Mouse (Mus musculus) small intestine, adult 2 months (tissue): ENCODE results near the gene Cep70. TPM values are rescaled to one million over a fixed set of nuclear protein-coding genes. Genes with fewer than 3 reads are reported as not detected.

Source experiments
- H3K27ac ChIP-seq: fragments of 200-500 bp; 2 replicates; pipeline ENCODE4 v1.5.1; 2012; ENCODE audit warnings: low read depth, low read length, control low read depth, inconsistent platforms; ENCODE audit not compliant: insufficient read depth
- H3K27me3 ChIP-seq: fragments of 200-500 bp; 2 replicates; pipeline ENCODE4 v1.6.1; 2012; ENCODE audit warnings: mild to moderate bottlenecking, moderate library complexity, low read length, inconsistent platforms; ENCODE audit not compliant: control insufficient read depth, insufficient read depth
- H3K36me3 ChIP-seq: fragments of 200-500 bp; 2 replicates; pipeline ENCODE4 v1.6.1; 2012; ENCODE audit warnings: mild to moderate bottlenecking, low read length, control low read depth, inconsistent platforms; ENCODE audit not compliant: control insufficient read depth, insufficient read depth
- H3K4me1 ChIP-seq: fragments of 200-500 bp; 2 replicates; pipeline ENCODE4 v1.6.1; 2012; ENCODE audit warnings: low read length, inconsistent platforms, mixed read lengths; ENCODE audit not compliant: control insufficient read depth, insufficient read depth, insufficient read length
- H3K4me3 ChIP-seq: fragments of 200-500 bp; 2 replicates; pipeline ENCODE4 v1.5.1; 2012; ENCODE audit warnings: low read depth, mild to moderate bottlenecking, control low read depth, inconsistent platforms, low read length, moderate library complexity
- CTCF ChIP-seq: fragments of 200-500 bp; IDR thresholded peaks from 2 replicates; pipeline ENCODE4 v1.5.1; 2012; ENCODE audit warnings: low read depth, mild to moderate bottlenecking, control low read depth, inconsistent platforms, low read length, moderate library complexity, mixed read lengths; ENCODE audit not compliant: insufficient replicate concordance, insufficient read length; ENCODE audit errors: extremely low read depth
- POLR2A ChIP-seq: fragments of 200-500 bp; IDR thresholded peaks from 2 replicates; pipeline ENCODE4 v1.6.1; 2012; ENCODE audit warnings: low read depth, mild to moderate bottlenecking, control low read depth, inconsistent platforms, low read length, moderate library complexity
- WGBS: fragments of 180-500 bp; shearing (Covaris S2); methylation state at CpG from one replicate; pipeline ENCODE4 v1.1.7; 2018; 5-methylcytosine and 5-hydroxymethylcytosine counted together
- polyA plus RNA-seq: library from polyadenylated mRNA; depleted of rRNA; stranded (reverse); fragments of >200 nt; gene quantifications from 2 replicates; pipeline ENCODE4 v1.2.3, GENCODE M21; 2012

Cep70 gene
- polyA plus RNA-seq, 1 experiment, result 0.44 TPM

DNA sequence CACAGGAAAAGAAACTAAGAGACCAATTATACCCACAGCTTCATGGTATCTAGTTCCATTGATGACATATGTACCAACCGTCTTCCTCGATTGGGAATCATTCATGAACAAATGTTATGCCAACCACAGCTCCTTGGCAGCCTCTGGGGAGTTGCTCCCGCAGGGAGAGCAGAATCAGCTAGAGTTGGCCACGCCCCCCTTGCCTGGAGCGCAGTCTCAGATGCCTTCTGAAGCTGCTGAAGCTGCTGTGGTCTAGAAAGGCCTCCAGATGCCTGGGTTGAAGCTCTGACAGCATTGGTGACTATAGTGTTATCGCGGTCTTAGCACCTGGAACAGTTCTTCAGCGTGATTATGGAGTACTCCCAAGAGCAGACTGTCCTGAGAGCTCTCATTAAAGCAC lies 5.1 kb downstream of the Cep70 start:
- Histone ChIP-seq H3K27me3 (no peaks in the 10 kb centered on the region), H3K4me1 (no peaks in the 10 kb centered on the region), H3K27ac (no peak overlapping the region), H3K36me3 (peaks cover 8% of the 10 kb centered on the region; the same call in 1 of the 2 replicates), H3K4me3 (no peak overlapping the region)
- TF ChIP-seq POLR2A, result no peak
- TF ChIP-seq CTCF, result no peak
- 77% methylated on average over 8 of the region's 8 CpGs for WGBS

- no peak overlapping the region for H3K4me3 ChIP-seq
- no peaks in the 10 kb centered on the region for H3K27me3 ChIP-seq
- 92% methylated on average over 4 of the region's 4 CpGs for WGBS
- H3K36me3 ChIP-seq, result peaks cover 8% of the 10 kb centered on the region; the same call in 1 of the 2 replicates
- H3K4me1 ChIP-seq, result no peaks in the 10 kb centered on the region
- no peak overlapping the region for H3K27ac ChIP-seq
- TF ChIP-seq POLR2A, result no peak
Observed at GRCm38 (mm10) chr9:99248906-99249305, 5.7 kb downstream of the Cep70 start.

DNA sequence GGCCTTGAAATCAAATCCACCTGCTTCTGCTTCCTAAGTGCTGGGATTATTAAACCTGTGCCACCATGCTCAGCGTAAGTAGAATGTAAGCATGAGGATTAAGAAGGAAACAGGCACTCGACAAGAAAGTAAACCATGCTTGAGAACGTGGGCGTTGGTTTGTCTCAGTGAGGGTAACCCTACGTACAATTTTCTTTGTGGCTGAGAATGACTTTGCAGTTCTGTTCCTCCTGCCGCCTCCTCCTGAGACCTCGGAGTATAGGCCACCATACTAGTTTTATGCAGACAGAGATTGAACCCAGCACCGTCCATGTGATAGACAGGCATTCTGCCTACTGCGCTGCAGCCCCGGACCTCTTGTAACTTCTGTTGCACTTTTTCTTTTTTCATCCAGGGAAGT lies 10.7 kb downstream of the Cep70 start:
- no peaks in the 10 kb centered on the region for H3K27me3 ChIP-seq
- no peak overlapping the region for H3K27ac ChIP-seq
- H3K4me3 ChIP-seq, result no peak overlapping the region
- no peak for TF ChIP-seq POLR2A
- WGBS, result 86% methylated on average over 10 of the region's 10 CpGs
- H3K4me1 ChIP-seq, result no peaks in the 10 kb centered on the region
- H3K36me3 ChIP-seq, result peaks cover 18% of the 10 kb centered on the region

DNA sequence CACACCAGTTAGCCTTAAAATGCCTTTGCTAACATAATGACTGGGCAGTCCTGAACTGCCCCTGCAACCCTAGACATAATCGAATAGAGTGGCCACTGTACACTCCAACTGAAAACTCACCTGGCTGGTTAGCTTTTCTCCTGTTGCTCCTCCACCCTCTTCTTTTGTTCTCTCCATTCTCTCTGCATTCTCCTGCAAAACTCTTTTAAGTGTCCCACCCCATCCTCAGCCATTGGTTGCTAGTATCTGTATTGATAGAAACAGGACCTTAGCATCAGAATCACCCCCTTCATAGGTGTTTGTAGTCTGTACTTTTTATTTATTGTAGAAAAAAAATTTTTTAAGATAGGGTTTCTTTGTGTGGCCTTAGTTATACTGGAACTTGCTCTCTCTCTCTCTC lies 13.0 kb downstream of the Cep70 start:
- H3K36me3 ChIP-seq, result peaks cover 28% of the 10 kb centered on the region
- no peak for TF ChIP-seq POLR2A
- no peak for TF ChIP-seq CTCF
- no peaks in the 10 kb centered on the region for H3K27me3 ChIP-seq
- no peak overlapping the region for H3K27ac ChIP-seq
- H3K4me3 ChIP-seq, result no peak overlapping the region
- WGBS, result 97% methylated on average over 1 of the region's 1 CpGs
- no peaks in the 10 kb centered on the region for H3K4me1 ChIP-seq

DNA sequence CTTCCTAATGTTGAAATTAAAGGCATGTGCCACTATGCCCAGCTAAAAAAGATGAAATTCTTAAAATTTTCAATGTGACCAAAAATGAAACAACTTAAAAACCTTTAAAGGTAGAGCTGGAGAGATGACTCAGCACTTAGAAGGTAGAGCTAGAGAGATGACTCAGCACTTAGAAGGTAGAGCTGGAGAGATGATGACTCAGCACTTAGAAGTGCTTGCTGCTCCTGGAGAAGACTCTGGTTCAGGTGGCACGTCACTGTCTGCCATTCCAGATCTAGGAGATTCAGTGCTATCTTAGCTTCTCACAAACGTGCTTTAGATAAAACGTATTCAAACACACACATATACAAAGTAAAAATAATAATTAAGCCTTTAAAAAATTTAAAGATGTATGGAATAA lies 13.7 kb downstream of the Cep70 start:
- TF ChIP-seq CTCF (no peak), POLR2A (no peak)
- Histone ChIP-seq H3K27ac (no peak overlapping the region), H3K4me3 (no peak overlapping the region), H3K4me1 (no peaks in the 10 kb centered on the region), H3K36me3 (peaks cover 30% of the 10 kb centered on the region), H3K27me3 (no peaks in the 10 kb centered on the region)
- WGBS, result 95% methylated on average over 3 of the region's 3 CpGs

- Histone ChIP-seq H3K27ac (no peak overlapping the region), H3K4me1 (no peaks in the 10 kb centered on the region), H3K4me3 (no peak overlapping the region), H3K27me3 (no peaks in the 10 kb centered on the region), H3K36me3 (peaks cover 39% of the 10 kb centered on the region)
- no peak for TF ChIP-seq CTCF
- no peak for TF ChIP-seq POLR2A
- 92% methylated on average over 5 of the region's 5 CpGs for WGBS
Observed at GRCm38 (mm10) chr9:99258891-99259290, 15.7 kb downstream of the Cep70 start.

GRCm38 (mm10) chr9:99304296-99304695 lies 61.1 kb downstream of the Cep70 start:
- TF ChIP-seq CTCF (no peak), POLR2A (no peak)
- Histone ChIP-seq H3K4me1 (no peaks in the 10 kb centered on the region), H3K4me3 (no peak overlapping the region), H3K27me3 (no peaks in the 10 kb centered on the region), H3K36me3 (peaks cover 15% of the 10 kb centered on the region), H3K27ac (no peak overlapping the region)
- 91% methylated on average over 5 of the region's 5 CpGs for WGBS

DNA sequence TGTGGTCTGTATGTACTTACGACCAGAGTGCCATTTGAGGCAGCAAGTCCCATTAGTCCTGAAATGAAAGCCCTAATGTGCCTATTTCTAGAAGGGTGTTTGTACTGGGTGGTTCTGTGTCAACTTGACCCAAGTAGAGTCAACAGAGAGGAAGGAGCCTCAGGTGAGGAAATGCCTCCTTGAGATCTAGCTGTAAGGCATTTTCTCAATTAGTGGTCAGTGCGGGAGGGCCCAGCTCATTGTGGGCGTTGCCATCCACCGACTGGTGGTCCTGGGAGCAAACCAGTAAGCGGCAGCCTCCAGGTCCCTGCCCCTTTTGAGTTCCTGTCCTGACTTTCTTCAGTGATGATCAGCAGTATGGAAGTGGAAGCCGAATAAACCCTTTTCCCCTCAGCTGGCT lies 63.1 kb downstream of the Cep70 start:
- no peaks in the 10 kb centered on the region for H3K27me3 ChIP-seq
- WGBS, result 87% methylated on average over 6 of the region's 6 CpGs
- no peaks in the 10 kb centered on the region for H3K4me1 ChIP-seq

More for the DNA sequence above, 63.1 kb downstream of the Cep70 start:
- Histone ChIP-seq H3K4me3 (no peak overlapping the region), H3K27ac (no peak overlapping the region), H3K36me3 (peaks cover 12% of the 10 kb centered on the region)
- TF ChIP-seq CTCF (no peak), POLR2A (no peak)
